Mouse (Mus musculus) bone marrow, adult 2 months (tissue): Measurements from ENCODE around the gene Mfsd2a. TPM values are rescaled to one million over a fixed set of nuclear protein-coding genes. Genes with fewer than 3 reads are reported as not detected.
"Not testable (repeated sequence)": the region's sequence is repeated elsewhere in the genome, so short reads cannot be mapped to it uniquely, and the experiment has no call there.

Source experiments
- H3K27ac ChIP-seq: fragments of 200-500 bp; 2 replicates; pipeline ENCODE4 v1.5.1; 2012; ENCODE audit warnings: low read depth, mild to moderate bottlenecking, control low read depth, inconsistent platforms, low read length; ENCODE audit not compliant: control insufficient read depth, poor library complexity, insufficient read depth
- H3K4me1 ChIP-seq: fragments of 200-500 bp; 2 replicates; pipeline ENCODE4 v1.6.1; 2011; ENCODE audit warnings: low read length; ENCODE audit not compliant: control insufficient read depth, insufficient read depth
- H3K4me3 ChIP-seq: fragments of 200-500 bp; replicated peaks from 2 replicates; pipeline ENCODE3; 2011; ENCODE audit warnings: mild to moderate bottlenecking, low read depth, low read length, control low read depth; ENCODE audit not compliant: control insufficient read depth
- CTCF ChIP-seq: fragments of 200-500 bp; IDR thresholded peaks from 2 replicates; pipeline ENCODE4 v1.5.1; 2011; ENCODE audit warnings: low read length, control low read depth; ENCODE audit not compliant: control insufficient read depth, insufficient read depth
- POLR2A ChIP-seq: fragments of 200-500 bp; IDR thresholded peaks from 2 replicates; pipeline ENCODE4 v1.6.1; 2011; ENCODE audit warnings: low read depth, mild to moderate bottlenecking, control low read depth, low read length, borderline replicate concordance; ENCODE audit not compliant: control insufficient read depth
- WGBS: fragments of 180-500 bp; shearing (Covaris S2); methylation state at CpG from one replicate; pipeline ENCODE4 v1.1.7; 2018; 5-methylcytosine and 5-hydroxymethylcytosine counted together
- polyA plus RNA-seq: library from polyadenylated mRNA; stranded (reverse); fragments of >200 nt; gene quantifications from 2 replicates; pipeline ENCODE4 v1.2.4, GENCODE M21; 2011; ENCODE audit warnings: low replicate concordance; ENCODE audit not compliant: missing spikeins, insufficient read depth, insufficient read length

The Mfsd2a gene
- polyA plus RNA-seq, 1 experiment, result not detected

DNA sequence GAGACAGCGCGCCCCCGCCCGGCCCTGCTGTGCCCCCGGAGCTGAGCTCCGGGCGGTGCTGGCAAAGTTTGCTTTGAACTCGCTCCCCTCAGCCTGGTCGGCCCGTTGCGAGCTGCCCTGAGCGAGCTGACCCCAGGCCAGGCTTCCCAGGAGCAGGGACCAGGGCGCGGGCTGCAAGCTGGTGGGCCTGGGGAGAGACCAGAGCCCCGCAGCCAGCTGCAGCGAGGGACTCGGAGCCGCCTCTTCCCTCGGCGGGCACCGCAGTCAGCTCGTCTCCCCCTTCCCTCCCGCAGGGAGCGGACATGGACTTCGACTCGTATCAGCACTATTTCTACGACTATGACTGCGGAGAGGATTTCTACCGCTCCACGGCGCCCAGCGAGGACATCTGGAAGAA, 35.2 kb upstream of the Mfsd2a start:
- WGBS, result under 1% methylated on average over 32 of the region's 32 CpGs
- no peaks in the 10 kb centered on the region for H3K4me1 ChIP-seq
- TF ChIP-seq CTCF, result no peak
- no peak for TF ChIP-seq POLR2A
- peak overlapping the region; percentile 50 for H3K4me3 ChIP-seq
- peak overlapping the region; percentile 22; the same call in 1 of the 2 replicates for H3K27ac ChIP-seq

DNA sequence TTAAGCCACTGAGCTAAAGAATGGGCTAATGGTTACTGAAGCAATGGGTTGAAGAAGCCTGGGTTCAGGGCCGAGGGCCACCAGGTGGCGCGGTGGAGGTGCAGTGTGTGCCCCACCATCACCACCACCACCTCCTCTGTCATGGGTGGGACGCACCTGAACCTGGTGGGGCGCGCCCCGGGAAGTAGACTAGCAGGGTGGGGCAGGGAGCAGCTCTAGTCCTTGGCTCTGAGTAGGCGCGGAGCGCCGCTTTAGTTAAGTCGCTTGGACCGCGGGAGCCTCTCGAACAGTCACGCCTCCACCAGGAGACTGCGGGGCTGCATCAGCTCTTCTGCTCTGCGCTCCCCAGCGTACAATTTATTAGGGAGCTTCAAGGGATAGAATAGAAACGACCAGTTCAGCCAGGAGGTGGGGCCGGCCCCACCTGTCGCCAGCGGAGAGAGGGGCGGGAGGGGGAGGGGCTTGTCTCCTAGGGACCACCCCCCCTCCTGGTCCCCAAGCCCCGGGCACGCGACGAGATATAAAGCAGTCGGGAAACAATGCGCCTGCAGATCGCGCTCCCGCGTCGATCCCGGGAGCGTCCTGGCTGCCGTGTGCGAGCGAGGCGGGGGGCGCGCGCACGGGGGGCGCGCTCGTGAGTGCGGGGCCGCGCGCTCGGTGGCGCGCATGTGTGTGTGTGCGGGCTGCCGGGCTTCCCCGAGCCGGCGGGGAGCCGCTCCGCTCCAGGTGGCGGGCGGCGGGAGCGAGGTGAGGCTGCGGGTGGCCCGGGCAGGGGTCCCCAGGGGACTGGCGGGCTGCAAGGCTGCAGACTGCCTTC, 34.6 kb upstream of the Mfsd2a start, which contains the start of gene Mycl:
Gene Mycl, plus strand, starts transcription at position 249 of the 817 bp plus-strand sequence.
- H3K4me3 ChIP-seq, result peak within 1 kb of the TSS; percentile 50
- no peaks in the 10 kb centered on the region for H3K4me1 ChIP-seq
- WGBS, result under 1% methylated on average over 69 of the region's 69 CpGs
- no peak for TF ChIP-seq POLR2A
- TF ChIP-seq CTCF, result peak; percentile 85
- peak within 1 kb of the TSS; percentile 22; the same call in 1 of the 2 replicates for H3K27ac ChIP-seq

DNA sequence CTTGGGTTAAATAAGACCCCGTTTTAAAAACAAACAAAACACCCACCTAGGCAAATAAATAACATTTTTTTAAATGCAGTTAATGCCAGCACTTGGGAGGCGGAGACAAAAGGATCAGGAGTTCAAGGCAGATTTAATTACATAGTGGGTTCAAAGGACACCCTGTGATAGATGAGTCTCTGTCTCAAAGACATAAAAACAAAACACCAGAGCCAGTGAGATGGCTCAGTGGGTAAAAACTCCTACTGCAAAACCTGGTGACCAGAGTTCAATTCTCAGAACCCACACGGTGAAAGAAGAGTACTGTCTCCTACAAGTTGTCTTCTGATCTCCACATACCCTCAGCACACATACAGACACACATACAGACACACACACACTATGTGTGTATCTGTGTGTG, 31.3 kb upstream of the Mfsd2a start:
- 71% methylated on average over 3 of the region's 3 CpGs for WGBS
- Histone ChIP-seq H3K27ac (no peak overlapping the region), H3K4me3 (no peak overlapping the region), H3K4me1 (no peaks in the 10 kb centered on the region)
- TF ChIP-seq CTCF (no peak), POLR2A (no peak)

DNA sequence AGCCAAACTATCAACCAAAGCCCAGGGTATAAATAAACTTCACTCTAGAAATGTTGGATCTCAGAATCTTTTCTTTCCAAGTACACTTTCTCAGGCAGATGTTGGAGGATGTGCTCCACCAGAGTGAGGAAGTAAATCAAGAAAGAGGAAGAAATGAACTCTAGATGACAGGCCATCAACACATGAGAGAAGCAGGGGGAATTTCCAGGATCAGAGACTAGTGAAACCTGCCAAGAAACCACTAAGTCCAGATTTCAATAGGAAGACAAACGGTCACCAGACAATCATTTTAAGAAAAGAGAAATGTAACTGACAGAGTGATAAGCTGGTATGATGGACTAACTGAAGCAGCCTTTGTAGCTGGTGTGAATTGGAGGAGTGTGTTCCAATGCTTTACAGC, 30.2 kb upstream of the Mfsd2a start:
- H3K4me3 ChIP-seq, result no peak overlapping the region
- H3K27ac ChIP-seq, result no peak overlapping the region
- H3K4me1 ChIP-seq, result no peaks in the 10 kb centered on the region
- TF ChIP-seq CTCF (no peak), POLR2A (no peak)
- WGBS, result 5% methylated on average over 1 of the region's 1 CpGs

DNA sequence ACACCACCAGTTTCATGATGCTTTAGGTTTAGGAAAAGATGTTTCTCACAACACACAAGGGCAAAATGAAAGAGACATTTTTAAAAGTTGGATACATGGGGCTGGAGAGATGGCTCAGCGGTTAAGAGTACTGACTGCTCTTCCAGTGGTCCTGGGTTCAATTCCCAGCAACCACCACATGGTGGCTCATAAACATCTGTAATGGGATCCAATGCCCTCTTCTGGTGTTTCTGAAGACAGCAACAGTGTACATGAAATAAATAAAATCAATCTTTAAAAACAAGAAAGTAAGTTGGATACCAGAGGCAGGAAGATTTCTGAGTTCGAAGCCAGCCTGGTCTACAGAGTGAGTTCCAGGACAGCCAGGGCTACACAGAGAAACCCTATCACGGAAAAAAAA, 27.0 kb upstream of the Mfsd2a start:
- 80% methylated on average over 3 of the region's 3 CpGs for WGBS

DNA sequence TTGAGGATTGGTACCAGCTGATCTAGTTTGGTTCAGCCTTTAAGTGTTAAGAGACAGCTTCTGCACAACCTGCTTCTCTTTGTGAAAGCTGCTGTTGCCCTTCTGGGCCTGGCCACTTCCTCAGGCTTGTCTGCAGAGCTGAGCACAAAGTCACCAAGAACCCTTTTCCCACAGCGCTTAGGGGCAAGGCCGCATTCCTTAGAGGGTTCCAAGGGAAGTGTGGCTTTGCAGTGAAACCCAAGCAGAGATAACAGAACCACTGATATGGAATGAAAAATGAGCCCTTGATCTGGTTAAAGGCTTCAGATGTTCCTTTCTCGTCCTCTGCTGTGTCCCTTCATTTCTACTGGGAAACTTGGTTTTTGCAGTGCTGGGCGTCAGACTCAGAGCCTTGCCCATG, 26.4 kb upstream of the Mfsd2a start:
- WGBS, result 71% methylated on average over 4 of the region's 4 CpGs
- no peak for TF ChIP-seq POLR2A
- no peak for TF ChIP-seq CTCF
- Histone ChIP-seq H3K4me1 (peaks cover 2% of the 10 kb centered on the region; the same call in 1 of the 2 replicates), H3K4me3 (no peak overlapping the region), H3K27ac (no peak overlapping the region; the same call in 1 of the 2 replicates)

More for the DNA sequence above, 27.0 kb upstream of the Mfsd2a start:
- not testable (repeated sequence) for H3K27ac ChIP-seq, H3K4me3 ChIP-seq, H3K4me1 ChIP-seq

DNA sequence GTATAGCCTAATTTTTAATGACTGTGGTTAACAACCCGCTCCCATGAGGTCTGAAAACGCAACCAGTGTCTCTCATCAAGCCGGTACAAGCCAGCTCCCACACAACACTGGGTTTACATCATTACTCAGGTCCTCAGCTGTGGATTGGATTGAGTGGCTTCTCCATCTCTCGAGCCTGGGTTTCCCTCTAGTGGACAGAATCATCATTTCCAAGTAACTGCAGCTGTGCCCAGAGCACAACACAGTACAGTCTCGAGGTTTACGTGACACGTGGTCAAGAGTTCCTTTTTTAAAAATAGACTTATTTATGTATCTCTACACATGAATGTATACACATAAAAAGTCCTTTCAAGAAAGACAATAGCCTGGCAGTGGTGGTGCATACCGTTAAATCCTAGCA, 24.1 kb upstream of the Mfsd2a start:
- Histone ChIP-seq H3K4me3 (no peak overlapping the region), H3K4me1 (peaks cover 2% of the 10 kb centered on the region; the same call in 1 of the 2 replicates), H3K27ac (no peak overlapping the region)
- WGBS, result 11% methylated on average over 8 of the region's 8 CpGs
- peak; percentile 74 for TF ChIP-seq CTCF
- TF ChIP-seq POLR2A, result no peak

DNA sequence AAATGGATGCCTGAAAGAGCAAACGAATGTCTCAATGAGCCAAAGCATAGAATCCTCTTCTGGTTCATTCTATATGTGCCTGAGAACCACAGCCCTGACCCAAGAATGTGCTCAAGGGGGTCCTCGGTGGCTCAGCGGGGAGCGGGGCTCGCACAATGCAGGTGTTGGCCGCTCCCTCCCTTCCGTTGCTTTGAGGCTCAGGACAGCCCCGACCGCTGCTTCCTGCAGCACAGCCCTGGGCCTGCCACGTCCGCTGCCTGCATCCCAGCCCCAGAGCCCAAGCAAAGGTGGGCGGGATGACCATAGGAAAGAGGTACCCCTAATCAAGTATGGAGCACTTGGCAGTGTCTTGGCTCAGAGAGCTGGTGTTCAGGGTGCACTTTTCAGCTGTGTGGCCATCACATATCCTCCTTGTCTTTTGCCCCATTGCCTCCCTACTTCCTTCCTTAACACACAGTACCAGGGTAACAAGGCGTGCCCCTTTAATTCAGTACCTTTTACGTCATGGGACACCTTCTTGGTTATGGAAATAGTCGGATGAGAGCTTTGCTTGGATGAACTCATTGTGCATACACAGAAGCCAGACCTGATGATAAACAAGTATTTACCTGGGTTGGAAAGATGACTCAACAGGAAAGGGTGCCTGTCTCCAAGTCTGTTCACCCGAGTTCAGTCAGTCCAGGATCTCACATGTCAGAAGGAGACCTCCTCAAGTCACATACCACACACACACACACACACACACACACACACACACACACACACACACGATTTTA, 22.7 kb upstream of the Mfsd2a start:
- WGBS, result 13% methylated on average over 17 of the region's 17 CpGs
- peaks cover 2% of the 10 kb centered on the region; the same call in 1 of the 2 replicates for H3K4me1 ChIP-seq
- TF ChIP-seq POLR2A (no peak), CTCF (no peak)
- peak overlapping the region; percentile 24; the same call in 1 of the 2 replicates for H3K27ac ChIP-seq
- H3K4me3 ChIP-seq, result no peak overlapping the region
